Mouse (Mus musculus) hindlimb bud, embryonic 11.5 days (tissue): ENCODE measurements around the gene Ccr9.

Experiments
- DNase-seq: peaks from one replicate; pipeline ENCODE4 v3.0.0-alpha.2; 2012; ENCODE audit warnings: low read depth, low spot score; ENCODE audit errors: extremely low spot score

Ccr9 gene

DNA sequence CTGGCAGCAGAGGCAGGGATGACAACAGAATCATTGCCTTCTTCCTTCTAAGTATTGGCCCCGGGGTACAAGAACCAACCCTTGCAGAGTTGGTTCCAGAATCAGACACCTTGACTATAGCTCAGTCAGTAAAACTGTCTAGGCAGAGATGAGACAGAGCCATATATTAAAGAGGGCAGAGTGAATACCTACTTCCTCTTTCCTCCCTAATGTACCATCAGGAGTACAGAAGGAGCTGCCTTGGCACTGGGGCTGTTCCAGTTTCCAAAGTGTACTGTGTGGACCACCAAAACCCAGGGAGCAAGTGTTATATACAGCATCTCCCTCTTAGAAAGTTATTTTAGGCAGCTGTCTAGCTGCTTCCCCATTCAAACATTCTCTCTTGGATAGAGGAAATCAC, 123.3 kb downstream of the Ccr9 start:
- no peak for DNase-seq

DNA sequence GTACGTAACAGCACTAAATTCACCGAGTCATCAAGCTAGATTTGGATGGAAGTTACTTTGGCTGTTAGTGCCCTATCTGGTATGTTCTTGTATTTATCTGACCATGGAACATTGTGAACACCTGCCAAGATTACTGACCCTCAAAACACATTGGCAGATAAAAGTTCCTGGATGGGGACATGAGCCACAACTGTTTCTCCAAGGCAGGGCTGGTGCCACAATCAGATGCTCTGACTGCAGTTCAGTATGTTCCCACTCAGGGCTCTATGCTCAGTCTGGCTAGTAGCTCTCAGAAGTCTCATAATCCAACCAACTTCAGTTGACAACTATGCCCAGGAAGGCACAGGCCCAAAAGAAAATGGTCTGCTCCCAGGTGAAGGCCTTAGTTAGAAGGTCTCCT, 124.2 kb downstream of the Ccr9 start:
- no peak for DNase-seq

DNA sequence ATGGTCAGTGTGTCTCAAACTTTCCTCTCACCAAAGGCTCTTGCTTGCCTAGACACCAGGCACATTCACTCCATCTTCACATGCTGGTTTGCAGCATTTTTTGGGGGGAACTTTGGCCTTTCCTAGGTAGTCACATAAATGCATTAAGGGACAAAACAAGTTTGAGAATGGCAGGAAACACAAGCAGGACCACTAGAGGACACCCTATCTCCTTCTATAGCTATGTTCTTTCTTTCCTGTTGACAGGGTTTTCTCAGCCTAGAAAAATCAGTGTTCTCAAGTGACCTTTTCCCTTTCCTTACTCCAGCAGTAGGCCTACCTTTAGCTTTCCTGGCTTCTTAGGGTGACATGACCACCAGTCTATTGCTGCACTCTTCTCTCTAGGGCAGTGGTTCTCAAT, 124.7 kb downstream of the Ccr9 start:
- no peak for DNase-seq

DNA sequence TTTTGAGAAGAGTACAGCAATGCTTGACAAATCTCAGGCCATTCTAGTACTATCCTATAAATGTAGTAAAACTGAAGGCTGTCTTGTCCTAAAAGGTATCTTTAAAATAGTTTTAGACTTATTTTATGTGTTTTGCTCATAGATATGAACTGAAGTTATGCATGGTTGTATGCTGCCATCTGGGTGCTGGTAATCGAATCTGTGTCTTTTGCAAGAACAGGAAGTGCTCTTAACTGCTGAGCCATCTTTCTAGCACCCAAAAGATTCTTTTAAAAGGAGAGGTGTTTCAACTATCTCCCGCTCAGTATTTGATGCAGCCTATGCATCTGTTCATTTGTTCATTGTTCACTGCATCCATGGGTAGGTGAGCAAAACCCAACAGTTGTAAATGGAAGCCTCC, 127.0 kb downstream of the Ccr9 start:
- DNase-seq, result no peak

DNA sequence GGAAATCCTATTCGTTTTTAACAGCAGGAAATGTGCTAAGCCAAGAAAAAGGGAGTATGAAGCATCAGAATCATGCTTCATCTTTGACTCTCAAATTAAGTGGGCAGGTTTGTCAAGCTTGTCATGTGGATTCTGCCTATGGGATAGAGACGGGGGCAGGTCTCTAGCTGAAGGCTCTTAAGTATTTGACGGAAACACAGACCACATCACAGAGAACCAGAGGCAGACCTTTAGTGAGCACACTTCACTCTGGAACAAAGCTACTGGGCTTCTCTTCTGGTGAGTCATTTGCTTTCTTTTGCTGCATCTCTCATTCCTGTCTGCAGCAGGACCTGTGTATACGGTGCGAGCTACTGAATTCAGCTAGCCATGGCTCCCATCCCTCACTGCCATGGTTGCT, 128.0 kb downstream of the Ccr9 start, which contains the start of gene Cxcr6:
Gene Cxcr6 (plus strand): TSS at position 209 of the 400 bp plus-strand sequence.
- no peak for DNase-seq

DNA sequence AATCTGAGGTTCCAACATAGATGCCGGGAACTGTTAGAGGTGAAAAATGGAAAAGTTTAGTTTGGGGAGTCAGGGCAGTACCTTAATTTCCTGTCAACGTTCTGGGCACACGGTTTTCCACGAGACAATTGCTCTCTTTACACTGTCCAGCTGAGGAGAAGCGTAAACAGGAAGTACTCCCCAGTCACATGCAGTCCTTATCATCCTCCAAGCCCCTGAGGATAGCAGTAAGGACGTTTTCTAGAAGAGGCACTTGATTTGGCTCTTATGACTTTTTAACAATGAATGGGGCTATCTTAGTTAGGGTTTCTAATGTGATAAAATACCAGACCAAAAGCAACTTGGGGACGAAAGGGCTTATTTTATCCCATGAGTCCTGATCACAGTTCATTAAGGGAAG, 130.3 kb downstream of the Ccr9 start:
- DNase-seq, result no peak

DNA sequence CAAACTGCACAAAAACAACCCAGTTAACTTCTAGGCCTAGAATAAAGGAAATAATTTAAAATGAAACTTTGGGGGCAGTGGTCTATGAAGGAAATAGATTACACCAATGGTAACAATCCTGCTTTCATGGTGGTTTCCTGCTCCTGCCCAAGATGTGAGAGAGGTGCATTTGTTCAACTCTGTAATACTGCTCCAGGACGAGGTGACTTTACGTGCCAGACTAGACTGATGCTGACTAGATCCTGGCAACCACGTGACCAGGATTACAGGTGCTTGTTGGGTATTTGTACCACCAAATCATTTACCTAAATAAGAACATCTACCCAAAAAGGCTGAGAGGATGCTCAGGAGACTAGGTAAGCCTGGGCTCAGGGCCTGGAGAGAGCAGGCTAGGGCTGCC, 133.6 kb downstream of the Ccr9 start:
- no peak for DNase-seq

DNA sequence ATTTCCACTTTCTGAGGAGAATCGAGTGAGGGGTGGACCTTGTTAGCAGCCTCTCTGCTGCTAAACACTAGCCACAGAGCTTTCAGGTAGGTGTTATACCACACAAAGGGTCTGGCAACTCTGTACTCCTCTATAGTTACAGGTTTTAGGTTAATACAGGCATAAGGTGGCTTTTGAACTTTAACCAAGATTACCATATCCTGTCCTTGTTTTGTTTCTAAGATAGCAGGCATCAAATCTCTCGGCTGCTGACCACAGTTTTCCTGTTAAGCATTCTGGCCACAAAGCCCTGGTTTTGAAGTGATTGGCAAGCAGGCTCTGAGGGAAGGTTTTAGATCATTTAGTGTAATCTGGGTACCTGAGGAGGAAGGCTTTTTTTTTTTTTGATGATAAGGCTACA, 136.1 kb downstream of the Ccr9 start:
- DNase-seq, result no peak

DNA sequence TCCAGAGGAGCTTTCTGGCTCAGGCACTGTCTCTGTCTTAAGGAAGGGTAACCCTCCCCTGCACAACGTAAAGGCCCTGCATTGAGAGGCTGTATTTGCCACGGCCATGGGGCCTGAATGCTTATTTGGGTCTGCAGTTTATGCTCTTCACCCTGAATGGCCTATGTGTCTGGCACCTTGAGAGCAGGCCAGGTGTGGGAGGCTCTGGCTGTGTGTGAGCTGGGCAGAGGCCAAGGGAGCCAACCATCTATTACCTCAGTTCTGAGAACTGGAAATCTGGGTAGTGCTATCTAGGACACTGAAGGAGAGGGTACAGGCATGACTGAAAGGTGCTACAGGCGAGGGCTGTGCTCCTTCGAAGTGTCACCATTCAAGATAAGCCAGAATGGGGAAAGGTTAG, 136.6 kb downstream of the Ccr9 start:
- DNase-seq, result no peak

DNA sequence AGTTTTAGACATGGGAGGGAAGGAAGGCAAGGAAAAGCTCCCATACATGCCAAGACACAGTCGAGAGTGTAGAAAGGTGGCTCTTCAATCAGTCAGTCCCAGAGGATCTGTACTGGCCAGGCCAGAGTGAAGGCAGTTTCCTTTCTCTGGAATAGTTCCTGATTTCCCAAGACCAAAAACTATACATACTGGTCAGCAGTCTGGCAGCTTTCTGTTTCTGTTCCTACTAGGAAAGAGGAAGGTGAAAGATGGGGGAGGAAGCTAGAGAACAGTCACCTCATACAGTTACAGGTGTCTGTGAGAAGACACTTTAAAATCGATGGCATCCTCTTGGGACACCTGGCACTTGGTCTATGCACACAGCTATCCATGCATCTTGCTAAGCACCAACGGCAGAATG, 137.2 kb downstream of the Ccr9 start:
- no peak for DNase-seq

DNA sequence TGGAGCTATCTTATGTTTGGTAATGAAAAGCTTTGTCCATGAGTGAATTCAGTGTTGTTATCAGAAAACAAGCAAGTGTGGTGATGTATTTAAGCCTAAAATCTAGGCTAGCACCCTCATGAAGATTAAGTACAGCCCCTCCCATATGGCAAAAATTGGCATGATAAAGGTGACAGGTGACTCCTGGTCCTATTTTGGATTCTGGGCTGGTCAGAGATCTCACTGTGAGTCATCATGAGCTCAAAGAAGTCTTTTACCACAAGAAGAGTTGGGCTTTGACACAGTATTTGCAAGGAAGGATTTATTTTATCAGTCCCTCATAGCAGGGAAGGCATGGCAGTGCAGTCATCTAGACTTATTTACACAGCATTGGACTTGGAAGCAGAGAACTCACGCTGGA, 137.8 kb downstream of the Ccr9 start:
- no peak for DNase-seq

DNA sequence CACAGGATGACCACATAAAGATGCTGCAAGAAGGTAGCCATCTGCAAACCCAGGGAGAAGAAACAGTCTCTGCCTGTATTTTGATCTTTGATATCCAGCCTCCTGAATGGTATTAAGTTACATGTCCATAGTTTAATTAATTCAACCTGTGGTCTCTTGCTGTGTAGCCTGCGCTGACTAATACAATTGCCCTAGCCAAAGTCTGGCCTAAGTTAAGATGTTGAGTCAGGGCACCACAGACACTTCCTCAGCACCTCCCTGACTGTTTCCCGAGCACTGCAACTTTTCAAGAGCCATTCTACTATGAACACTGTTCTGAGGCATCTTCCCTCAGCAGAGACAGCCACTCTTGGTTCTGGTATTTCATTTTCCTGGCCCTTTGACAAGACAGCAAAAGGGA, 140.4 kb downstream of the Ccr9 start:
- no peak for DNase-seq

DNA sequence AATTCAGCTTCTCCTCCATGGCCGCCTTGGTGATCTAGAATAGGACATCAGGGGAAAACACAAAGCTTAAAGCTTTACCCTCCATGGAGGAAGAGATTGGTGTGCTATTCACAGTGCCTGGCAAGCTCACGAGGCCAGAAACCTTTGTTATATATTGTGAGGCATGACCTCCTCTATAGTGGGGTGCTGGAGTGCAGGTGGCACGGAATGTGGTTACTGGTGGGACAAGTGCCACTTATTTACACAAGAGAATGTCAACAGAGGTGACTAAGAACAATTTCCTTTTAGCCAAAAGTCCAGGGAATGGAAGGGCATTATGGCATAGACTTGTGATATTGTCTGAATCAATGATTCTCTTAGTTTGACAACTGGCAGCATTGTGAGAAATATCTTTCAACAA, 148.4 kb downstream of the Ccr9 start:
- DNase-seq, result no peak

DNA sequence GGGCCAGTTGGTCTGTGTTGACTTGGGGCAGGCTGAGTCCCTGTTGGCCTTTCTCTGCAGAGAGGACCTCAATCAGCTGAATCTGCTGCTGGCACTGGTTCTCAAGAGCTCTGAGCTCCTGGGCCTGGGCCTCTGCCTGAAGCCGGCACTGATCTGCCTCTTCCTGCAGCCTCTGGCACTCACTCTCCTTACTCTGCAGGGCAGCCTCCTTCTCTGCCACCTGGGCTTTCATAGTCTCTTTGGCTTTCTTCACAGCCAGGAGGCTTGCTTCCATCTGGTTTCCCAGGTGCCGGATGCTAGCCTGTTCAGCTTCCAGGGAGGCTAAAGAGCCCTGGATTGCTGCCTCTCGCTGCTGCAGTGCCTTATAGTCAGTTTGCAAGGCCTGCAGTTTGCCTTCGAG, 150.7 kb downstream of the Ccr9 start:
- DNase-seq, result no peak
